Mouse (Mus musculus): ENCODE results near the gene 3830406C13Rik. TPM values are rescaled to one million over a fixed set of nuclear protein-coding genes. Genes with fewer than 3 reads are reported as not detected.

The 3830406C13Rik gene
- 2.2 and 3.2 TPM in 2 replicates for polyA plus RNA-seq (2012; rRNA removed)

DNA sequence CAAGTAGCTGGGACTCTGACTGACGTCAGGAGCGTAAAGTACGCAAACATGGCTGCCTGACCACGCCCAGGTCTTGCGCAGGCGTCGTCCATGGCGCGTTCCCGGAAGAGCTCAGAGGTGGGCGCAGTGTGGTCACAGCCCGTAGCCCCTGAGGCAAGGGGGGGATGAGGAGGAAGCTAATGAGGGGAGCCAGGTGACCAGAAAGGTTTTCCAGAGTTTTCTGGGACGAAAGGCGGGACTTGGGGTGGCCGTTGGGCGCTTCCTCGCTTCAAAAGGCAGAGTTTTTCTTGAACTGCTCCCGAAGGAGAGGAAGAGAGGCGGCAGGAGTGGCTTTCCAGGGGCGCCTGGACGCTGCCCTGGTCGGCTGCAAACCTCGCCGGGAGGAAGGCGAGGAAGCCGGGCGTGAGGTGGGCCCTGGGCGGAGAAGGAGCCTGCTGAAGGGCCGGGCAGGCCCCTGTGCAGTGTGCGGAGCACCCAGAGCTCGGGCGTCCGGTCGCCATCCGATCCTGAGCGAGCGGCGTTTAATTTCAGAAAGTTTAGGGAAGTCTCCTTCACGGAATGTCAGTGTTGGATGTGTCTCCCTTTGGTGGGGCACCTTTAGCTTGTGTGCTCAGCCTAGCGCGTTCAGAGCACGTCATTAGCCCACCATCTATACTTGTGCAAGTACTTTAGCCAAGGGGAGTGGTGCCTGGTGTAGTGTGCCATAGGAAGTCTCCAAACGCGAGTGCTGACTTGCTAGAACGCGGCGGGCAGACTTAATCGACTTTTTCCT, at the start of gene 3830406C13Rik:
3830406C13Rik (plus strand) TSS at position 33 of the 772 bp plus-strand sequence.

DNA sequence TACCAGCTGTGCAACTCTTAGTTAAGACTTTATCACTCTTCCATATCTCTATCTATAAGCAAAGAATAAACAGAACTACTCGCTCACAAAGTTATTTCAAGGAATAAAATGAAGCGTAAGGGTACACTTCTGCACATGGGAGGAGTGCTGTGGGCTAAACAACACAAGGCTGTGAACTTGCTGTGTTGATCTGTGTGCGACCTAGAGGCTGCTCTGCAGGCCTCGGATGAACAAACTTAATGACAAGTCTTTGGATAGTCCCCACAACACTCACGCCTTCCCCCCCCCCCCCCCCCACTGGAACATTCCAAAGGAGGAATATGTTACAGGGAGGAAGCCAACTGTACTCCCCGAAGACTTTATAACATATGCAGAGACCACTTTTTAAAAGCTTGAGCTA, 332 bp upstream of the 3830406C13Rik start, which contains the start of gene Gm49355:
Gm49355 (plus strand) TSS at position 336 of the 400 bp plus-strand sequence.

DNA sequence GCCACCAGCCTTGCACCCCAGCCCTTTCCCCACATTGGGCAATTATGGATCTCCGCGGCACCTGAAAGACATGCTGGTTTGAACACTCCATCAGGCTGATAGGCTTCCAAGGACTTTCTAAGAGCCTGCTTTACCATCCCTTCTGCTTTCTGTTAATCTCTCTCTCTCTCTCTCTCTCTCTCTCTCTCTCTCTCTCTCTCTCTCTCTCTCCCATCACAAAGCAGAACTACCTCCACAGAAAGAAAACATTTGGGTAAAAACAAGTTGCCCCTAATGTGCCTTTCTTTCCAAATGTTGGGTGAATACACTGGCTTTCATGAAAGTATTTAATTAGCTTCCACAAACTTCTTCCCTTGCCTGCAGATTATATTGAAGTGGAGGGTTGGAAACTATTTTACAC, 64.1 kb downstream of the 3830406C13Rik start, which contains the start of gene Fezf2:
Fezf2 (minus strand) TSS at position 101 of the 400 bp plus-strand sequence.

Other genes with a start within 250 kb of the 3830406C13Rik start
- 0.09 TPM in 1 of 2 replicates, not detected in the other for gene Gm49355, start 197 bp upstream of the 3830406C13Rik start, polyA plus RNA-seq (2012; rRNA removed)
- gene Fezf2, start 64.0 kb downstream of the 3830406C13Rik start, polyA plus RNA-seq (2012; rRNA removed) = not detected in 2 replicates